Mouse (Mus musculus) heart, embryonic 16.5 days (tissue): ENCODE data around the gene Agpat2. TPM values are rescaled to one million over a fixed set of nuclear protein-coding genes. Genes with fewer than 3 reads are reported as not detected.

ENCODE experiments used
- ATAC-seq: fragments of 200-750 bp; cut with Nextera tagmentation; replicated peaks from 2 replicates; pipeline ENCODE4 v1.8.0; 2017; ENCODE audit warnings: moderate number of reproducible peaks; ENCODE audit not compliant: insufficient read depth, low FRiP score; ENCODE audit errors: extremely low read depth
- H3K27ac ChIP-seq: fragments of 300-500 bp; sonication (generic); 2 replicates; pipeline ENCODE4 v1.5.1; 2014; ENCODE audit warnings: mild to moderate bottlenecking, low read length, control low read depth, moderate library complexity
- H3K27me3 ChIP-seq: fragments of 300-500 bp; sonication (generic); 2 replicates; pipeline ENCODE4 v1.6.1; 2014; ENCODE audit warnings: low read length, mixed read lengths; ENCODE audit not compliant: control insufficient read depth, insufficient read depth
- H3K36me3 ChIP-seq: fragments of 300-500 bp; sonication (generic); 2 replicates; pipeline ENCODE4 v1.6.1; 2014; ENCODE audit not compliant: control insufficient read depth, insufficient read depth
- H3K4me1 ChIP-seq: fragments of 300-500 bp; sonication (generic); 2 replicates; pipeline ENCODE4 v1.6.1; 2014; ENCODE audit warnings: low read length, mixed read lengths; ENCODE audit not compliant: control insufficient read depth, insufficient read depth
- H3K4me2 ChIP-seq: fragments of 300-500 bp; sonication (generic); 2 replicates; pipeline ENCODE4 v1.6.1; 2014; ENCODE audit warnings: low read depth, mild to moderate bottlenecking, control low read depth, low read length
- H3K4me3 ChIP-seq: fragments of 300-500 bp; sonication (generic); 2 replicates; pipeline ENCODE4 v1.5.1; 2014; ENCODE audit warnings: mild to moderate bottlenecking, control low read depth, low read length
- H3K9ac ChIP-seq: fragments of 300-500 bp; sonication (generic); 2 replicates; pipeline ENCODE4 v1.6.1; 2014; ENCODE audit warnings: low read length, control low read depth
- H3K9me3 ChIP-seq: fragments of 300-500 bp; sonication (generic); replicated peaks from 2 replicates; pipeline ENCODE4 v1.6.1; 2016; ENCODE audit warnings: low read length; ENCODE audit not compliant: control insufficient read depth
- WGBS: fragments of 180-500 bp; shearing (Covaris S2); extraction: QIAGEN DNeasy Blood & Tissue Kit; methylation state at CpG from one replicate; pipeline ENCODE4 v1.1.7; 2014; 5-methylcytosine and 5-hydroxymethylcytosine counted together
- polyA plus RNA-seq: library from polyadenylated mRNA; unstranded; fragments of >200 nt; fragmentation: Nextera tagmentation; extraction: Ambion mirVana; gene quantifications from 2 replicates; pipeline ENCODE4 v1.2.1, GENCODE M21; 2015

Agpat2 gene
- polyA plus RNA-seq, 1 experiment from 2014 or later: 25.9 TPM

- H3K27ac ChIP-seq: no peak overlapping the region
- ATAC-seq: no peak
- H3K4me3 ChIP-seq: peak overlapping the region; percentile 61
- 81% methylated on average over 5 of the region's 5 CpGs for WGBS
- peaks cover 27% of the 10 kb centered on the region for H3K4me1 ChIP-seq
- H3K9ac ChIP-seq: no peak overlapping the region; the same call in 1 of the 2 replicates
- H3K4me2 ChIP-seq: peak overlapping the region; percentile 66
- no peaks in the 10 kb centered on the region for H3K9me3 ChIP-seq
- no peaks in the 10 kb centered on the region for H3K36me3 ChIP-seq
- H3K27me3 ChIP-seq: no peaks in the 10 kb centered on the region
These were observed 1.6 kb downstream of the Agpat2 start for GRCm38 (mm10) chr2:26602631-26603030.

DNA sequence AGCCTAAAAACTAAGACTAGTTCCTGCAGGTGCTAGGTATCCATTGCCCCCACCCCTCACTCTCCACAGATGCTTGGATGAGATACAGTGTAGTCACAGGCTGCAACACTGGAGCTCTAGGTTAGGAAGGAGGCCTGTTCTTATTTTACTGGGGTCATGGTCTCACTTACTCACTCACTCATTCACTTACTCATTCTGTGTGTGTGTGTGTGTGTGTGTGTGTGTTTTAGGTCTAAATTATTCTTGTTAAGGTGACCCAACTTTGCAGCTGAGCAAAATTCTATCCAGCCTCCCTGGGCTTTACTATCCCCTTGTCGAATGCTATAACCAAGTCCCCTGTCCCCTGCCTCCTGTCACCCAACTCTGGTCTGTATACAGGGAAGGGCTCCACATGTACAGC is 2.6 kb downstream of the Agpat2 start:
- ATAC-seq: no peak
- Histone ChIP-seq H3K27me3 (no peaks in the 10 kb centered on the region), H3K36me3 (no peaks in the 10 kb centered on the region), H3K4me2 (no peak overlapping the region), H3K9me3 (no peaks in the 10 kb centered on the region), H3K27ac (no peak overlapping the region), H3K4me1 (peaks cover 17% of the 10 kb centered on the region), H3K9ac (no peak overlapping the region), H3K4me3 (no peak overlapping the region)
- 97% methylated on average over 1 of the region's 1 CpGs for WGBS

GRCm38 (mm10) chr2:26600664-26601063 is 3.6 kb downstream of the Agpat2 start:
- no peaks in the 10 kb centered on the region for H3K9me3 ChIP-seq
- ATAC-seq: no peak

GRCm38 (mm10) chr2:26599965-26600364 is 4.3 kb downstream of the Agpat2 start:
- no peaks in the 10 kb centered on the region for H3K27me3 ChIP-seq
- H3K4me1 ChIP-seq: peaks cover 10% of the 10 kb centered on the region
- no peak for ATAC-seq
- H3K9ac ChIP-seq: no peak overlapping the region
- H3K4me2 ChIP-seq: no peak overlapping the region
- no peaks in the 10 kb centered on the region for H3K9me3 ChIP-seq
- H3K4me3 ChIP-seq: no peak overlapping the region
- no peaks in the 10 kb centered on the region for H3K36me3 ChIP-seq
- WGBS: 90% methylated on average over 4 of the region's 4 CpGs
- H3K27ac ChIP-seq: no peak overlapping the region

More at GRCm38 (mm10) chr2:26600664-26601063, 3.6 kb downstream of the Agpat2 start:
- Histone ChIP-seq H3K27me3 (no peaks in the 10 kb centered on the region), H3K4me1 (peaks cover 10% of the 10 kb centered on the region), H3K36me3 (no peaks in the 10 kb centered on the region), H3K4me2 (no peak overlapping the region), H3K27ac (no peak overlapping the region), H3K9ac (no peak overlapping the region), H3K4me3 (no peak overlapping the region)
- WGBS: 96% methylated on average over 2 of the region's 2 CpGs

GRCm38 (mm10) chr2:26598462-26598861 is 5.8 kb downstream of the Agpat2 start:
- no peak overlapping the region for H3K9ac ChIP-seq
- peaks cover 7% of the 10 kb centered on the region for H3K4me1 ChIP-seq
- H3K27ac ChIP-seq: no peak overlapping the region
- H3K4me2 ChIP-seq: no peak overlapping the region
- ATAC-seq: no peak
- 70% methylated on average over 3 of the region's 3 CpGs for WGBS
- H3K4me3 ChIP-seq: no peak overlapping the region
- H3K9me3 ChIP-seq: no peaks in the 10 kb centered on the region
- H3K36me3 ChIP-seq: peaks cover 9% of the 10 kb centered on the region
- H3K27me3 ChIP-seq: no peaks in the 10 kb centered on the region

- Histone ChIP-seq H3K9me3 (no peaks in the 10 kb centered on the region), H3K27ac (no peak overlapping the region), H3K4me2 (no peak overlapping the region), H3K36me3 (peaks cover 11% of the 10 kb centered on the region), H3K27me3 (no peaks in the 10 kb centered on the region), H3K4me3 (no peak overlapping the region), H3K9ac (no peak overlapping the region), H3K4me1 (peaks cover 2% of the 10 kb centered on the region)
- no peak for ATAC-seq
- WGBS: 81% methylated on average over 2 of the region's 2 CpGs
These were observed 6.4 kb downstream of the Agpat2 start for GRCm38 (mm10) chr2:26597810-26598209.

GRCm38 (mm10) chr2:26596898-26597297 is 7.3 kb downstream of the Agpat2 start:
- no peak for ATAC-seq
- H3K4me2 ChIP-seq: no peak overlapping the region
- 87% methylated on average over 3 of the region's 3 CpGs for WGBS

GRCm38 (mm10) chr2:26595725-26596435 is 8.3 kb downstream of the Agpat2 start:
- Histone ChIP-seq H3K27ac (peak overlapping the region; percentile 34; the same call in 1 of the 2 replicates), H3K4me1 (peaks cover 4% of the 10 kb centered on the region), H3K9me3 (no peaks in the 10 kb centered on the region), H3K36me3 (peaks cover 16% of the 10 kb centered on the region), H3K4me3 (no peak overlapping the region), H3K27me3 (no peaks in the 10 kb centered on the region), H3K4me2 (no peak overlapping the region), H3K9ac (no peak overlapping the region)
- ATAC-seq: peak; percentile 1
- WGBS: 77% methylated on average over 11 of the region's 11 CpGs

More at GRCm38 (mm10) chr2:26596898-26597297, 7.3 kb downstream of the Agpat2 start:
- H3K4me3 ChIP-seq: no peak overlapping the region
- H3K9ac ChIP-seq: no peak overlapping the region
- no peaks in the 10 kb centered on the region for H3K4me1 ChIP-seq
- H3K36me3 ChIP-seq: peaks cover 14% of the 10 kb centered on the region
- H3K27ac ChIP-seq: no peak overlapping the region
- no peaks in the 10 kb centered on the region for H3K27me3 ChIP-seq
- H3K9me3 ChIP-seq: no peaks in the 10 kb centered on the region

DNA sequence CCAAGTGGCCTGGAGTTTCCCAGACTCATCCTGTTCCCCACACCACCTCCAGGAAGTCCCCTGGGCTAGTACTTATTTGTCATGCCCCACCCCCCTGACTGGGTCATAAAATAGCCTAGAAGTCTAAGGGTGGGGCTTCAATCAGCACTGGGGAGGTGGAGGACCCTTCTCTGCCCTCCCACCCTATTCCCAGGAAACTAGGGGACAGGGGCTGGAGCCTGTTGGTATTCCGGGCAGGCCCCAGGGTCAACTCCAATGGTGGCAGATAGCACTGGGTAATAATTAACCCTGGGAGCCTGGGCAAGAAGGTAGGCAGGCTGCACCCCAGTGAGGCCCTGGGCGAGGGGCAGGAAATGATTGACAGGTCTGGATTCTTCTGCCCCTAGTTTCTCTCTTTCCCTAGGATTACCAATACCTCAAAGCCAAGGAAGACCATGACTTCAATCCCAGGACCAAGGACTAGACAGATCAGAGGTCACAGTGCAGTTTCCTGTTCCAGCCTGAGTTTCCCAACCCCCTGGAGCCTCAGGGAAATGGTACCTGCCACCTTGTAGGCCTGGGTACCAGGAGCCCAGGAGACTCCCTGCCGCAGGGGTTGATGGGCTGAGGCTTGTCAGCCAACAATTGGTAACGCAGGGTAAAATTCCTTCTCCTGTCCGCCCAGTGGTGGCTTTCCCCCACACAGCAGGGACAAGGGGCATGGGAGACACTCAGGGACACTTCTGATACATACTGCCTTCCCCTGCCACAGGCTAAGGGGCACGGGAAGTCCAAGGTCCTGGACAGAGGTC is 9.1 kb downstream of the Agpat2 start:
- ATAC-seq: peak; percentile 20; the same call in 1 of the 2 replicates
- H3K4me3 ChIP-seq: no peak overlapping the region
- no peak overlapping the region for H3K9ac ChIP-seq
- H3K36me3 ChIP-seq: peaks cover 16% of the 10 kb centered on the region
- H3K27ac ChIP-seq: no peak overlapping the region
- no peak overlapping the region for H3K4me2 ChIP-seq
- H3K27me3 ChIP-seq: no peaks in the 10 kb centered on the region
- WGBS: 73% methylated on average over 6 of the region's 6 CpGs
- H3K9me3 ChIP-seq: no peaks in the 10 kb centered on the region
- peaks cover 7% of the 10 kb centered on the region for H3K4me1 ChIP-seq
